ENCODE assay signal across 11 mouse cellular contexts in the genomic region with DNA sequence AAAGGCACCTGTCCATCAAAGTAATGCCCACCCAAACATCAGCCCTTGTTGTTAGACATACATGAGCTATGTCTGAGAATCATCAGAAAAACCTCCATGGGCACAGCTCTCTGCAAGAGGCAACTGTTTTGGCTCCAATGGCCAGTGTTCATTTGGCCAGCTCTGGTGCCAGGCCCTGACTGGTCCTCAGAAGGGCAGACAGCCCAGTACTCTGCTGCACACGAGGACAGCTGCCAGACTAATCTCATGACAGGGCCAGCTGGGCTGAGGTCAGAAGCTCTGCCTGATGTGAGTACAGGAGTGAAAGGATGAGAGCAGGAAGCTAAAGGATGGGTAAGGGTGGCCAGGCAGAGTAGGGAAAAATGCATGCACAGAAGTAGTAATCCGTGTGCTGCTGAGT. TPM values are rescaled to one million over a fixed set of nuclear protein-coding genes. Genes with fewer than 3 reads are reported as not detected.
DNase-seq lines count a peak whose midpoint lies in the region; ATAC-seq and TF ChIP-seq lines count a peak whose summit lies in the region.
"Had no signal": no experiment of that assay in that cellular context is flagged by ENCODE, and none has a peak within 500 bp of the region (broad histone marks: within the 10 kb centered on the region; RNA-seq: fewer than 3 reads in every experiment).

No protein-coding gene starts in this region.

- peaks cover 16% of the 10 kb centered on the region for H3K36me3 ChIP-seq in neural tube, embryonic 11.5 days (ENCODE audit: control insufficient read depth, insufficient read depth, low read length)
- peaks cover 32% of the 10 kb centered on the region for H3K36me3 ChIP-seq in neural tube, embryonic 15.5 days
- H3K36me3 ChIP-seq in limb, embryonic 10.5 days: peaks cover 51% of the 10 kb centered on the region

- H3K9me3 ChIP-seq in neural tube, embryonic 11.5 days (ENCODE audit: control insufficient read depth, low read length): no peaks in the 10 kb centered on the region
- H3K9me3 ChIP-seq in neural tube, embryonic 15.5 days (replicated peaks): no peaks in the 10 kb centered on the region
- H3K9me3 ChIP-seq in limb, embryonic 10.5 days (replicated peaks): no peaks in the 10 kb centered on the region
- H3K9me3 ChIP-seq: hindbrain, embryonic 15.5 days had no signal

- no peak for ATAC-seq in neural tube, embryonic 11.5 days (ENCODE audit: insufficient read depth, low FRiP score, low TSS enrichment)
- ATAC-seq in neural tube, embryonic 15.5 days (ENCODE audit: low FRiP score): no peak

- no peak for TF ChIP-seq POLR2A in cerebellum, adult 2 months (IDR thresholded peaks at IDR 0.05; ENCODE audit: borderline replicate concordance, insufficient read depth, low read length)

- TF ChIP-seq CTCF in cerebellum, adult 2 months (IDR thresholded peaks at IDR 0.05; ENCODE audit: borderline replicate concordance, insufficient read depth, low read depth, low read length): no peak

- H3K27ac ChIP-seq in cerebellum, adult 2 months (ENCODE audit: insufficient read depth, low read length): peak overlapping the region; percentile 55
- H3K27ac ChIP-seq in neural tube, embryonic 11.5 days (ENCODE audit: low read depth, low read length): no peak overlapping the region
- no peak overlapping the region for H3K27ac ChIP-seq in neural tube, embryonic 15.5 days (replicated peaks)
- H3K27ac ChIP-seq in limb, embryonic 10.5 days: no peak overlapping the region
- H3K27ac ChIP-seq: hindbrain, embryonic 15.5 days; macrophage had no signal

- H3K27me3 ChIP-seq in cerebellum, adult 2 months (ENCODE audit: control insufficient read depth, insufficient read depth, low read length): no peaks in the 10 kb centered on the region
- no peaks in the 10 kb centered on the region for H3K27me3 ChIP-seq in neural tube, embryonic 11.5 days (ENCODE audit: control insufficient read depth, insufficient read depth, low read length)
- H3K27me3 ChIP-seq in neural tube, embryonic 15.5 days (replicated peaks): no peaks in the 10 kb centered on the region
- H3K27me3 ChIP-seq in limb, embryonic 10.5 days (ENCODE audit: low read depth, poor library complexity, severe bottlenecking): no peaks in the 10 kb centered on the region
- H3K27me3 ChIP-seq: hindbrain, embryonic 15.5 days had no signal

- 0 out of 2 replicates have a peak, but pooled peaks cover 6% of the 10 kb centered on the region for H3K4me1 ChIP-seq in cerebellum, adult 2 months (ENCODE audit: control insufficient read depth, insufficient read depth, low read length)
- H3K4me1 ChIP-seq in neural tube, embryonic 11.5 days (ENCODE audit: control insufficient read depth, insufficient read depth, low read length): peaks cover 5% of the 10 kb centered on the region; the same call in 1 of the 2 replicates
- H3K4me1 ChIP-seq in neural tube, embryonic 15.5 days: peaks cover 6% of the 10 kb centered on the region; the same call in 1 of the 2 replicates
- peaks cover 6% of the 10 kb centered on the region for H3K4me1 ChIP-seq in limb, embryonic 10.5 days
- H3K4me1 ChIP-seq: hindbrain, embryonic 15.5 days had no signal

- DNase-seq in cerebellum, adult 2 months: peak in 1 of 2 experiments; percentile 65
- DNase-seq in cerebellum, adult 11 months: no peak
- DNase-seq in neural tube, embryonic 11.5 days (ENCODE audit: low spot score): peak; percentile 2
- DNase-seq in heart, adult 9 months (ENCODE audit: low spot score in 2 of 2): peak; percentile 59 to 68
- peak; percentile 84 for DNase-seq in skeletal muscle tissue, adult 2 months (ENCODE audit: low read depth, low spot score)
- DNase-seq in embryo, embryonic 11 days: no peak
- DNase-seq in limb, embryonic 10.5 days (ENCODE audit: low spot score): no peak

- no peak overlapping the region for H3K4me3 ChIP-seq in cerebellum, adult 2 months (replicated peaks; ENCODE audit: insufficient read depth, low read depth, low read length)
- H3K4me3 ChIP-seq in neural tube, embryonic 11.5 days (ENCODE audit: low read depth, low read length): no peak overlapping the region
- H3K4me3 ChIP-seq in neural tube, embryonic 15.5 days (replicated peaks): no peak overlapping the region
- H3K4me3 ChIP-seq in limb, embryonic 10.5 days: no peak overlapping the region
- H3K4me3 ChIP-seq: hindbrain, embryonic 15.5 days had no signal

- H3K9ac ChIP-seq in neural tube, embryonic 11.5 days (ENCODE audit: low read length): no peak overlapping the region
- H3K9ac ChIP-seq in neural tube, embryonic 15.5 days (replicated peaks): no peak overlapping the region
- H3K9ac ChIP-seq: hindbrain, embryonic 15.5 days had no signal

- 7% methylated on average over 2 of the region's 2 CpGs for WGBS in cerebellum, adult 2 months
- 75% methylated on average over 2 of the region's 2 CpGs for WGBS in neural tube, embryonic 11.5 days
- WGBS in neural tube, embryonic 15.5 days: 71% methylated on average over 2 of the region's 2 CpGs
- 78% methylated on average over 2 of the region's 2 CpGs for WGBS in limb, embryonic 10.5 days

- H3K4me2 ChIP-seq in neural tube, embryonic 11.5 days (ENCODE audit: low read depth): no peak overlapping the region
- no peak overlapping the region for H3K4me2 ChIP-seq in neural tube, embryonic 15.5 days
- H3K4me2 ChIP-seq: hindbrain, embryonic 15.5 days had no signal

RNA-seq across cellular contexts. Expression of a gene that starts 5.8 kb away (rescaled TPM):
- 70.0 and 74.6 TPM in 2 replicates for polyA plus RNA-seq in cerebellum, adult 2 months (2012; rRNA removed)
- 23.6 and 25.9 TPM in 2 replicates for polyA plus RNA-seq in neural tube, embryonic 11.5 days (2014; fragmentation: Nextera tagmentation; extraction: Ambion mirVana)
- 46.2 and 50.5 TPM in 2 replicates for polyA plus RNA-seq in neural tube, embryonic 15.5 days (2015; fragmentation: Nextera tagmentation; extraction: Ambion mirVana)
- 37.5 and 37.9 TPM in 2 replicates for polyA plus RNA-seq in limb, embryonic 10.5 days (2016; fragmentation: Nextera tagmentation; extraction: Ambion mirVana)

RNA-seq across cellular contexts. Expression of a gene that starts 19.4 kb away (rescaled TPM):
- 170 and 191 TPM in 2 replicates for polyA plus RNA-seq in cerebellum, adult 2 months (2012; rRNA removed)
- 51.6 and 60.9 TPM in 2 replicates for polyA plus RNA-seq in neural tube, embryonic 11.5 days (2014; fragmentation: Nextera tagmentation; extraction: Ambion mirVana)
- 71.9 and 78.2 TPM in 2 replicates for polyA plus RNA-seq in neural tube, embryonic 15.5 days (2015; fragmentation: Nextera tagmentation; extraction: Ambion mirVana)
- polyA plus RNA-seq in limb, embryonic 10.5 days (2016; fragmentation: Nextera tagmentation; extraction: Ambion mirVana): 65.2 and 72.1 TPM in 2 replicates

RNA-seq across cellular contexts. Expression of a gene that starts 19.4 kb away (rescaled TPM):
- polyA plus RNA-seq in cerebellum, adult 2 months (2012; rRNA removed): 1.9 and 2.5 TPM in 2 replicates
- 0.11 and 0.38 TPM in 2 replicates for polyA plus RNA-seq in neural tube, embryonic 11.5 days (2014; fragmentation: Nextera tagmentation; extraction: Ambion mirVana)
- not detected in 2 replicates for polyA plus RNA-seq in neural tube, embryonic 15.5 days (2015; fragmentation: Nextera tagmentation; extraction: Ambion mirVana)
- polyA plus RNA-seq in limb, embryonic 10.5 days (2016; fragmentation: Nextera tagmentation; extraction: Ambion mirVana): 0.10 and 0.18 TPM in 2 replicates
- polyA plus RNA-seq: macrophage; neural tube, embryonic 14.5 days had no signal

RNA-seq across cellular contexts. Expression of a gene that starts 27.0 kb away (rescaled TPM):
- polyA plus RNA-seq in cerebellum, adult 2 months (2012; rRNA removed): 13.4 and 14.0 TPM in 2 replicates
- not detected in 2 replicates for polyA plus RNA-seq in neural tube, embryonic 11.5 days (2014; fragmentation: Nextera tagmentation; extraction: Ambion mirVana)
- 0.24 TPM in 1 of 2 replicates, not detected in the other for polyA plus RNA-seq in neural tube, embryonic 15.5 days (2015; fragmentation: Nextera tagmentation; extraction: Ambion mirVana)
- 0.08 and 0.20 TPM in 2 replicates for polyA plus RNA-seq in limb, embryonic 10.5 days (2016; fragmentation: Nextera tagmentation; extraction: Ambion mirVana)
- polyA plus RNA-seq: macrophage had no signal

RNA-seq across cellular contexts. Expression of a gene that starts 44.7 kb away (rescaled TPM):
- 0.95 and 1.1 TPM in 2 replicates for polyA plus RNA-seq in cerebellum, adult 2 months (2012; rRNA removed)
- 1.2 and 1.7 TPM in 2 replicates for polyA plus RNA-seq in neural tube, embryonic 11.5 days (2014; fragmentation: Nextera tagmentation; extraction: Ambion mirVana)
- polyA plus RNA-seq in neural tube, embryonic 15.5 days (2015; fragmentation: Nextera tagmentation; extraction: Ambion mirVana): 0.47 and 0.52 TPM in 2 replicates
- 2.6 and 5.6 TPM in 2 replicates for polyA plus RNA-seq in limb, embryonic 10.5 days (2016; fragmentation: Nextera tagmentation; extraction: Ambion mirVana)

Comparison
In these comparisons a context has a peak if more than half of its experiments do, and no peak if none do; other contexts are left out.
1. DNase-seq: peak in neural tube, embryonic 11.5 days (single experiment), heart, adult 9 months (2 of 2) and skeletal muscle tissue, adult 2 months (single experiment); none in cerebellum, adult 11 months (single experiment), embryo, embryonic 11 days (single experiment) and limb, embryonic 10.5 days (single experiment).